Comparison of ENCODE assay signal across 9 mouse cellular contexts in genomic region chr9:43000070-43000469, GRCm38 (mm10). TPM values are rescaled to one million over a fixed set of nuclear protein-coding genes. Genes with fewer than 3 reads are reported as not detected.
DNase-seq lines count a peak whose midpoint lies in the region; ATAC-seq and TF ChIP-seq lines count a peak whose summit lies in the region.
"Had no signal": no experiment of that assay in that cellular context is flagged by ENCODE, and none has a peak within 500 bp of the region (broad histone marks: within the 10 kb centered on the region; RNA-seq: fewer than 3 reads in every experiment).

No protein-coding gene starts in this region.

- no peak overlapping the region for H3K27ac ChIP-seq in liver, embryonic 14.5 days
- H3K27ac ChIP-seq: midbrain, embryonic 12.5 days had no signal

- no peaks in the 10 kb centered on the region for H3K27me3 ChIP-seq in liver, embryonic 14.5 days (ENCODE audit: control insufficient read depth, insufficient read depth, low read length)
- H3K27me3 ChIP-seq: midbrain, embryonic 12.5 days had no signal

- DNase-seq in frontal cortex, postnatal 10 days (ENCODE audit: low spot score in 2 of 2): no peak
- DNase-seq in liver, embryonic 14.5 days (ENCODE audit: low read depth in 3 of 3, low spot score in 3 of 3): peak; percentile 13 to 36 (median 22)
- DNase-seq in liver: no peak
- DNase-seq in R1 (ENCODE audit: low read depth, low spot score): peak; percentile 65
- peak; percentile 42 for DNase-seq in hindlimb bud, embryonic 11.5 days (ENCODE audit: extremely low spot score, low read depth, low spot score)
- peak; percentile 44 for DNase-seq in skeletal muscle tissue, adult 2 months (ENCODE audit: low read depth, low spot score)
- DNase-seq in urinary bladder, postnatal 36 days (ENCODE audit: low spot score in 2 of 2): no peak

- no peak overlapping the region for H3K9ac ChIP-seq in liver, embryonic 14.5 days (replicated peaks)
- H3K9ac ChIP-seq: midbrain, embryonic 12.5 days had no signal

- peak; percentile 26; the same call in 1 of the 2 replicates for TF ChIP-seq CTCF in liver, embryonic 14.5 days (IDR thresholded peaks at IDR 0.05; ENCODE audit: low read depth)

- H3K36me3 ChIP-seq in liver, embryonic 14.5 days (replicated peaks; ENCODE audit: control insufficient read depth, insufficient read depth, low read depth): peaks cover 61% of the 10 kb centered on the region

- 81% methylated on average over 1 of the region's 1 CpGs for WGBS in liver, embryonic 14.5 days (ENCODE audit: insufficient replicate concordance)

- TF ChIP-seq EP300 in liver, embryonic 14.5 days (IDR thresholded peaks at IDR 0.05; ENCODE audit: low read depth): no peak

- H3K9me3 ChIP-seq in liver, embryonic 14.5 days (ENCODE audit: control insufficient read depth, low read length): no peaks in the 10 kb centered on the region
- H3K9me3 ChIP-seq: midbrain, embryonic 12.5 days had no signal

- no peak overlapping the region for H3K4me2 ChIP-seq in liver, embryonic 14.5 days (ENCODE audit: low read depth)
- H3K4me2 ChIP-seq: midbrain, embryonic 12.5 days had no signal

- no peak overlapping the region for H3K4me3 ChIP-seq in liver, embryonic 14.5 days (ENCODE audit: insufficient read depth in 1 of 2, low read depth in 2 of 2, low read length in 2 of 2)
- H3K4me3 ChIP-seq: midbrain, embryonic 12.5 days had no signal

- H3K4me1 ChIP-seq in liver, embryonic 14.5 days (replicated peaks; ENCODE audit: control insufficient read depth in 2 of 2, insufficient read depth in 2 of 2, low read length in 1 of 2): no peaks in the 10 kb centered on the region
- H3K4me1 ChIP-seq: midbrain, embryonic 12.5 days had no signal

- peak; percentile 74; the same call in 1 of the 2 replicates for ATAC-seq in frontal cortex, adult (ENCODE audit: low TSS enrichment)
- ATAC-seq in liver, embryonic 14.5 days (ENCODE audit: insufficient read depth): no peak

RNA-seq across cellular contexts. Expression of gene Grik4, which starts 55.8 kb away (rescaled TPM):
- 0.38 and 0.52 TPM in 2 replicates for polyA plus RNA-seq in liver, embryonic 14.5 days (2012; rRNA removed)
- 0.19 and 0.20 TPM in 2 replicates for polyA plus RNA-seq in liver, embryonic 14.5 days (2014; fragmentation: Nextera tagmentation; extraction: Ambion mirVana)

Comparison
In these comparisons a context has a peak if more than half of its experiments do, and no peak if none do; other contexts are left out.
1. DNase-seq: peak in liver, embryonic 14.5 days (3 of 3), R1 (single experiment), hindlimb bud, embryonic 11.5 days (single experiment) and skeletal muscle tissue, adult 2 months (single experiment); none in frontal cortex, postnatal 10 days (0 of 2), liver (single experiment) and urinary bladder, postnatal 36 days (0 of 2).